Mouse (Mus musculus): ENCODE results near the gene Klhl5. TPM values are rescaled to one million over a fixed set of nuclear protein-coding genes. Genes with fewer than 3 reads are reported as not detected.
A peak's percentile ranks its signal among the peaks of the same experiment; 100 is the strongest.

Klhl5 gene
- total RNA-seq (2015): 84.6 and 87.6 TPM in 2 replicates
- 49.1 and 58.1 TPM in 2 replicates for total RNA-seq (2017)

DNA sequence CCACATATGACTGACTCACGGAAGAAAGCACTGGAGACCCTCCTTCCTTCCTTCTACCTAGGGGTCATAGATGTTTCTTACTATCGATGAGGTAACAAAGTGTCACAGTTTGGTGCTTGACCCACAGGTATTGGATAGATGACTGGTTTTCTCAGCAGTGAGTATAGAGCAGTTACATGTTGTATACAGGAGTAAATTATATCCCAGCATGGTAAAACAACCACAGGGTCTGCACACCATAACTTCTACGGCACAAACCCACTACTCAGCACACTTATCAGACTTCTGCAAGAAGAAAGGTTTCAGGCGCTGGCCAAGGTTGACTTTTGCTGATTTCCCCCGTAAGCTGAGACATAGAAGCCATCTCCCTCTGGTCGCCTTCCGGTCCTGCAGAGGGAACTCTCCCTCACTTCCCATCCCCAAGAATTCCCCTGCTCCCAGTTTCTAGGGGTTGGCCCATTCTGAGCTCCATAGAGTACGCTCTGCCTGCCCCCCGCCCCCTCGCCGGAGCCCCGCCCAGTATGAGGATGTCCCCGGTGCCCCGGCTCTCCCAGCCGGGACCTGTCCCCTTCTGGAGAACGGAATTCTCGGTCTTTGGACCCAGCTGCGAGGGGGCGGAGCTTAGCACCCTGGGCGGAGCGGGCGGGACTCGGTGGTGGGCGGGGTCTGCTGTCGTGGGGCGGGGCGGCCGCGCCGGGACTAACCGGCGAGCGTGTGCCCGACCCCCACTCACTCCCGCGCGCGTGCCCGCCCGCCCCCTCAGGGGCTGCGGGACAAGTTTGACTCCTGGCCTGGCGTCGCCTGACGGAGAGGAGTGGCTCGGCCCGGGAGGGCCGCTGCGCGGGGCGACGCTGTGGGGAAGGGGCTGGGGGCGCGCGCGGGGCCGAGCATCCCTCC, at the start of gene Klhl5:
Gene Klhl5, plus strand, starts transcription at position 664 of the 897 bp plus-strand sequence.
- peak; percentile 79 for ATAC-seq (replicated peaks; ENCODE audit: poor library complexity)

DNA sequence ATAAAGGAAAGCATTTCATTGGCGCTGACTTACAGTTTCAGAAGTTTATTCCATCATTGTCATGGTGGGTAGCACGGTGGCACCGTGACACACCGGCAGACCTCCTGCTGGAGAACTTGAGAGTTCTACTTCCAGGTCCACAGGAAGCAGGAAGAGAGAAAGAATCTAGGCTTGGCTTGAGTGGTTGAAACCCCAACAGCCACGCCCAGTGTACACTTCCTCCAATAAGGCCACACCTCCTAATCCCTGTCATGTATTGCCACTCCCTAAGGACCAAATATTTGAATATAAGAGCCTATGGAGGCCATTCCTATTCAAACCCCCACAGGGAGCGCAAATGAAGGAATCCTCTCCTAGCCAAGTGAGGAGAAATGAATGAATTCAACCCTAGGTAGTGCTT, 49.7 kb upstream of the Klhl5 start:
- ATAC-seq (replicated peaks; ENCODE audit: poor library complexity): peak; percentile 23; the same call in 1 of the 2 replicates

DNA sequence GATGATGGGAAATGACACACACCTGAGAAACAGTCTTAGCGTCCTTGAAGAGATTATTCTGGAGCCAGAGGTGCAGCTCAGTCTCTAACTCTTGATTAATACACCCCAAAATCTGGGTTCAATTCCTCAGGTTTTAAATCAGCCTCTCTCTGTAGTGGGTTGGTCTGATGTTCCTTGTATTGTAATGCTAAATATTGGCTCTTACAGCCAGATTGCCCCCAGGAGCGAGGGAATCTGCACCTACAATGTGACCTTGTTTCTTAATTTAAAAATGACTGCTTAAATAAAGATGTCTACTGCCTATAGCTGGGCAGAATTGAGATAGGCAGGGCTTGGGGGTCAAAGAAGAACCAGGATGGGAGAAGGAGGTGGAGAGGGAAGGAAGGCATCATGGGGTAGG, 47.5 kb upstream of the Klhl5 start:
- no peak for ATAC-seq (replicated peaks; ENCODE audit: poor library complexity)

DNA sequence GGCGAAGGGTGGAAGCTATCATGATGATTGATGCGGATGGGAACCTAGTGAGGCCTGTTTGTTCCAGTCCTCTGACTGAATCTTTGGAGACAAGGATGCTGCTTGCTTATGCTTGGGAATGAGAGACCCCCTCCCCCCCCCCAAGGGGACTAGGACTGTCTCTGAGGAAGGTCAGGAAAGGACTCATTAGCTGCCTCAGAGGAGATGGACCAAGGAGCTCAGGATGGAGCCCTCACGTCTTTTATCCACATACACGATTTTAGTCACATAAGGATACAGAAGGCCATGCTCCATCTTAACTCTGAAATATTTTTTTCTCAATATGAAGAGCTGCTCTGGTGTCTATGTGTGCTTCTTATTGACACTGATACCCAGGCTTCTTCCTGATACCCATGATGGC, 45.1 kb upstream of the Klhl5 start:
- no peak for ATAC-seq (replicated peaks; ENCODE audit: poor library complexity)

DNA sequence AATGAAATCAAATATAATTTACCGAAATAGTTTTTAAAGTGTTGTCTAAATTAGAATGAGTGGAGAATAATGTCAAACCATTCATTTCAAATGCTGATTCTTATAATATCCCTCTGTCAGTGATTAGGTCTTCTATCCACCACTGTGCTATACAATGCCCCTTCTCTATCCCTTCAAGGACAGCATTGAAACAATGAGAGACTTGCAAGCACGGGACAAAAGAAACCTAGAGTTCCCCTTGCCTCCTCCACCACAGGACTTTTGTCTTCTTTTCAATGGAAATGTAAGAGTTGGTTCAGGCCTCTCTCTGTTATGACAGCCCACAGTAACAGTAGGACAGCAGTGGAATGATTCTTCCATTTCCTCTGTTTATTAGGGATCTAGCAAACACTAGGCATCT, 44.1 kb upstream of the Klhl5 start:
- ATAC-seq (replicated peaks; ENCODE audit: poor library complexity): no peak

DNA sequence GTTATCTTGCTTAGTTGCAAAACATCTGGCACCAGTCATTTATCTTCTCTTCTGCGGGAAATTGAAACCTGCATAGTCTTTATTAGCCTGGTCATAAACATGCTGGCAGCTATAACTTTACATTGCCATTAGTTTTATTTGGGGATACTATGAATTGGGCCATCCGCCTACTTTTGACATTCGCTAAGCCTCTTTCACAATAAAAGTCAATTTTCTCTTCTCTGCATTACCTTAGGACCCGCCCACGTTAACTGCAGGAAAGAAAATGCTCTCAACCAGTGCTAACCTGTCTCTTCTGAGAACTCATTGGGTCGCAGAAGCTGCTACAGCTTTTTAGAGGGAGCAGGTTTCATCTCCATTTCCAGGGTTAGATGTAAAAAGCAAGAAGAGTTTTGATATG, 39.2 kb upstream of the Klhl5 start:
- ATAC-seq (replicated peaks; ENCODE audit: poor library complexity): no peak

DNA sequence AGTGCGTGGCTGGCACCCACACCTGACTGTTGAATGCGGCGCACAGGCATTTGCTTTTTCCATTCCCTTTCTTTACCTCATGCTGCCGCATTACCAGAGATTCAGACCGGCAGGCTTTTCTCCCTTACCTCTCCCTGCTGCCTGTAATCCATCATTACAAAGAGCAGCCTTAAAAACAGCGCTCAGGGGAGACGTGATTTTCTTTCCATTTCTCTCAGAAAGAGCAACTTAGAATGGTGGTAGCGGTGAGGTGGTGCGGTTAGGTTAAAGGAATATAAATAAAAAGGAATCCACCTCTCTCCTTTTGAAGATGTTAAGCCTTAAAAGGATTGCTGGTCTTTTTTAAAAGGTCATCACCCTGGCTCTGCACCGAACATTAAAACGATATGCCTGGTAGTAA, 37.5 kb upstream of the Klhl5 start:
- no peak for ATAC-seq (replicated peaks; ENCODE audit: poor library complexity)

DNA sequence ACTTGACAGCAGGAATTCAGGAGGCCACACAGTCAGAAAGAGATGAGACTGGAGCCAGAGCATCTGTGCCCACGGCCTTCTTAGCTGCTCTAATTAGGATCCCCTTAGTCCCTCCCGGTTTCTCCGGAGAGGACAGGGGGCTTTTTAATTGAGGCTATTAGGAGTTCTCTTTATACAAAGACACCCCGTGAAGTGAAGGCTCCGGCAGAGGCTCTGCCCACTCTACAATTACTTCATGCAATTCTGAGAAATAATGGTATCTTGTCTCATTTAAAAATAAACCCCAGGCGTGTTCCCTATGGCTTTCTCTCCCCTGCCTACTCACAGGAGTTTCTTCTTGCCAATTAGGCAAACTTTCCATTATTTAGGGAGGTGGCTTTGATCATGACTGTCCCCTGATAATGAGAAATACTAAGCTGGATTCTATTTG, 35.6 kb upstream of the Klhl5 start:
- no peak for ATAC-seq (replicated peaks; ENCODE audit: poor library complexity)

DNA sequence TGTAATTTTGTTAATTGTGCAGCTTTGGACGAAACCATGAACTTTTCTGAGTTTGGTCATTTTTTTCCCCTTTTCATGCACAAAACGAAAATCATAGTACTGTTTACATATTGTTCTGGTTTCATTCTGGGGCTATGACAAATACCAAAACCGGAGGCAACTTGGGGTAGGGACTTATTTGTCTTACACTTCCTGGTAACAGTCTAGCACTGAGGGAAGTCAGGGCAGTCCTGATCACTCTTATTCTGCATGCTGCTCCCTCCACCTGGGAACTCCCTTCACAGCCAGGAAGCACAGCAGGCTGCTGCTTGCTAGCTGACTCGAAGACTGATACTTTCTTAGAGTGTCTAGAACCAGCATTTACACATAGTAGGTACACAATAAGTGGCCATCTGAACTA, 34.1 kb upstream of the Klhl5 start:
- ATAC-seq (replicated peaks; ENCODE audit: poor library complexity): no peak

DNA sequence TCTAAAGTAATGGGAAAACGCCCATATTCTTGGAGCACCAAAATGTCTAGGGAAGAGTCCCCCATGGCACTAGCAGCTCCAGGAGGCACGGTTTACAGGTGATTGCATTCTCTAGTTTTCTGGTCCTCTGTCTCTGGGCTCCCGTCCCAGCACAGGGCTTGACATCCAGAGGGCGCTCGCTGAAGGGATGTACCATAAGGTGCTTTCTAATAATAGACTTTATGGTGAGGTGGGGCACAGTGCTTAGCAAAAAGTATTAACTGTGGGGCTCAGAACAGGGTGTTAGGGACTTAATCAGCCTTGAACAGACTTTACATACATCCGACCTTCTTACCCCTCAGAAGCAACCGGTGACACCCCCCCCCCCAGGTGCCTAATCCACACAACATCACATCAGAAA, 32.6 kb upstream of the Klhl5 start:
- ATAC-seq (replicated peaks; ENCODE audit: poor library complexity): no peak

DNA sequence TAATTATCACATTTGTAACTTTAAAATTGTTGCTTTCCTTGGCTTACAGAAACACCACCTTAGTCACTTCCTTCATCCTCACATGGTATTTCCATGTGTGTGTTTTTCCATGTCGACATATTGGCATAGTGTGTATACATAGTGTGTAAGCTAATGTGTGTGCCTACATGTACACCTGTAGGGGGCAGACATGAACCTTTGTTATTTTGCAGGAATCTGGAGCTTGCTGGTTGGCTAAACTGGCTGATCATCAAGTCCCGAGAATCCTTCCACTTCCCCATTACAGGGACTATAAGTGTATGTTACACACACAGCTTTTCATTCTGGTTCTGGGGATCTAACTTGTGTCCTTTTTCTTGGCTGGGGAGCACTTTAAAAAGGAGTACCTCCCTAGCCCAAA, 31.3 kb upstream of the Klhl5 start:
- ATAC-seq (replicated peaks; ENCODE audit: poor library complexity): peak; percentile 92

DNA sequence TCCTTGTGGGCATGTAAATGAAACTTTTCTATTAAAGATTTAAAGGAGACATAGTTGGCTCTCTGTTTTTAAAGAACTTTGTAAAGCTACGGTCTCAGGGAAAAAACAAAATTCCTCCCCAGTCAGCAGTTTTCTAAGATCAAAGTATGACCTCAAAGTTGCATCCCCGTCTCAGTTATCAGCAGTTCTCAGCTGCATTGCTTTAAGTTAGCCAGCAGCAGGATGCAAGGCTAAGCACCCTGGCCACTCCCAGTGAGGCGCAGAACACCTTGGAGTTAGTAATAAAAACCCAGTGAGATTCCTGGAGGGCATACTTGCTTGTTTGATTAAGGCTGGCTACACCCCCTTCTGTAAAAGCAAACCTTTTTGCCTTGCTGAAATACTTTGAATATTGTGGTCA, 30.6 kb upstream of the Klhl5 start:
- no peak for ATAC-seq (replicated peaks; ENCODE audit: poor library complexity)

DNA sequence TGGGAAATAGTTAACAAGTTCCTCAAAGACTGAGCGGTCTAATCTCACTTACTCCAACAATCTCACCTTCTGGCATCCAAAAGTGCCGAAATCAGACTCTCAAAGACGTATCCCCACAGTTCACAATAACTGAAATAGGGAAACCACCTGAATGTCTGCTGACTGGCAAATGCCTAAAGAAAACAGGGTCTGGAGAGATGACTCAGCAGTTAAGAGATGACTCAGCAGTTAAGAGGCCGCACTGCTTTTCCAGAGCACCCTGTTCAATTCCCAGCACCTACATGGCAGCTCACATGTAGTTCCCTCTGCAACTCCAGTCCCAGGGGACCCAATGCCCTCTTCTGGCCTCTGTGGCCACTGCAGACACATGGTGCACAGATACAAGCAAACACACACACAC, 29.3 kb upstream of the Klhl5 start:
- ATAC-seq (replicated peaks; ENCODE audit: poor library complexity): no peak

DNA sequence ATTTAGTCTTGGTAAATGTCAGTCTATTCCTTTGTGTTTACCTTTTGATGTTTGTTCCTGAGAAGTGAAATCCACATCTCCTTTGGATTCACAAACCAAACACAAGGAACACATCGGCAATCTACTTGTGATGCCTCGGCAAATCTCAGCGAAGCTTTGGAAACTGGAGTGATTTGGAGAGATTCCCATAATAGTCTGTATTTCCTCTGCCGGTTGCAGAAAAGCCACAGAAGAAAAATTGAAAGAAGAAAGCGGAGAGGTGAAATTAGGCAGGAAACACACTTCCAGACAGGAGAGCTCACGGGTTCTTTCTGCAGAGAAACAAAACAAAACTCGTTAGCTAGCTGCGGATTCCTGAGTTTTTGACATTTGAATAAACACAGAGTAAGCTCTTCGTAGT, 27.5 kb upstream of the Klhl5 start:
- ATAC-seq (replicated peaks; ENCODE audit: poor library complexity): no peak

DNA sequence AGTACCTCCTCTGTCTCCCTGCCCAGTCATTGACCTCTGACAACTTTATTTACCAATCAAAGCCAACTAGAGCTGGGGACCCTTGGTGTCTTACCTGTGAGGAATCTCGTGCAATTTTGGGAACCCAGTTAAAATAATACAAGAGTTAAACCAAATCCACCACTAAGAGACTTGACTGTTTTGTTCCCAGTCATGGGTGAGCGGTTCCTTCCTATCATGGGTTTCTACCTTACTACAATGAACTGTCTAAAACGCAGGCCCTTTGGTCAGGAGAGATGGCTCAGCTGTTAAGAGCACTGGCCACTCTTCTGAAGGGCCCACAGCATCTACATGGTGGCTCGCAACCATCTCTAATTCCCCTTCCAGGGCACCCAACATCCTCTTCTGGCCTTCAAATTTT, 25.5 kb upstream of the Klhl5 start:
- ATAC-seq (replicated peaks; ENCODE audit: poor library complexity): no peak

DNA sequence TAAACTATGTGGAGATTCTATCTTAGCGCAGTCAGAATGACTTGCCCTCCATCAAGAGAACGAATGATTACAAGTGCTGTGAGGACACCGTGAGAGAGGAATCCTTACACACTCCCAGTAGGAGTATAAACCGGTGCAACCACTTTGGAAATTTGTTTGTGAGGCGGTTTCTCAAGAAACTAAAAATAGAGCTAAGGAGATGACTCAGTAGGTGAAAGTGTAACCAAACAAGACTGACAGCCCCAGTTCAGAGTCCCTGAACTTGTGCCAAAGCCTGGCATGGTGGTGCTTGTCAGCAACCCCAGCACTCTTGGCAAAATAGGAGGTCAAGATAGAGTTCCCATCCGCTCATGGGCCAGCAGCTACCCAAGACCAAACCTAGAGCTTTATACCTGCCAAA, 20.8 kb upstream of the Klhl5 start:
- ATAC-seq (replicated peaks; ENCODE audit: poor library complexity): no peak

DNA sequence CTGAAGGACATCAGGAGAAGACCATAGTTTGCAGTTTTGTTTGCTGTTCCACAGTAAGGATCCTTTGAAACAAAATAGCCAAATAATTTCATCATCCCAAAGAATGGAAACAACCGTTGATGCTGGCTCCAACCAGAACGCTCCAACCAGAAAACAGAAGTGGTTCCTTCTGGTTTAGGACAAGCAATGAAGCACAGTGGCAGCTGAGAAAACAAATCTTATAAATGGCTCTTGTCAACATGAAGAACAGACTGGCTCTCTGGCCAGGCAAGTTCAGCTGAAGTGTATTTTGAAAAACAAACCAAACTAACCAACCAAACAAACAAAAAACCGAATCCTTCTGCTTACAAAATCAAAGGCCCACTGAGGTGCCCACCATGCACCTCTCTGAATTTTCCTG, 17.6 kb upstream of the Klhl5 start:
- peak; percentile 27; the same call in 1 of the 2 replicates for ATAC-seq (replicated peaks; ENCODE audit: poor library complexity)

DNA sequence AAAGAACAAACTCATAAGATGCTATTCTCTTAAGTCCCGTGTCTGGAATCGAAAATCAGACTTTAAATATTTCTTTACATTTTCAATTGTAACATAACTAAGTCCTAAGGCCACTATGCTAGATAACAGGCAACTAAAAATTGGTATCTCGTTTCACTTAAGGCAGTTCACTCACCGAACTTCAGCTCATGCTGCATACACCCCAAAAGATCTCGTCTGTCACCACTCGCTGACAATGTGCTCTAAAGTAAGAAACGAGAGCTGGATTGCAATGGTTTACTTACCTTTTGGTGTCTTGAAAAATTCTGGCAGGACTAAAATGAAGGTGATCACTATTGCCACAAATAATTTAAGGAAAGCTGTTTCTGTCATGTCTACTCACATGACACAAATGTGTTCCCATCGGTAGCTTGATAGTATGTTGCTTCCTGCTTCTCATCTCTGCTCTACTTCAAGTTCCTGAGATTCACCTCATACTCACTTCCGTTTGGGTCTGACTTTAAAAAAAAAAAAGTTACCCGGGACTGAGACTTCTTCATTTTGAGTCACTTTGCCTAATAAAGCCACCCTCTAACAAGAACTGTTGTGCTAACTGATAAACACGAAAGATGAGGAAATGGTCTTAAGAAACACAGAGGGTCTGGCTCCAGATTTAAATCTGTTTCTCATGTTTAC, 16.0 kb upstream of the Klhl5 start:
- peak; percentile 82 for ATAC-seq (replicated peaks; ENCODE audit: poor library complexity)

DNA sequence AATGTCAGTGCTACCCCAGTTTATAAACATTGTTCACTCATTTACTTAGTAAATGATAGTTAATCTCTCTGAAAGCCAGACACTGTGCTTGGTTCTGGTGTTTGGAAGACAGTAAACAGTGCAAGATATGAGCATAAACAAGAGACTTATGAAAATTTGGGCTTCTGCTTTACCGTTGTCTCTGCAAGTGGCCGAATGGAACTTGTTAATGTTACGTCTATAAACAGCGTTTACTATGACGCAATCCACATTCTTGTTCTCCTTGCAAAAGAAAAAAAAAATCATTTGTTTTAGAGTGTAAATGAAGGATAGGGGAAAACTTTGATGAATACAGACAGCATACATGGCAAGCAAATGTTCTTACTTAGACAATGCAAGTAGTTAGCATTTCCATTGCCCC, 15.4 kb upstream of the Klhl5 start, which contains the start of gene Tmem156:
Gene Tmem156, minus strand, starts transcription at position 212 of the 400 bp plus-strand sequence.
- peak; percentile 33 for ATAC-seq (replicated peaks; ENCODE audit: poor library complexity)

DNA sequence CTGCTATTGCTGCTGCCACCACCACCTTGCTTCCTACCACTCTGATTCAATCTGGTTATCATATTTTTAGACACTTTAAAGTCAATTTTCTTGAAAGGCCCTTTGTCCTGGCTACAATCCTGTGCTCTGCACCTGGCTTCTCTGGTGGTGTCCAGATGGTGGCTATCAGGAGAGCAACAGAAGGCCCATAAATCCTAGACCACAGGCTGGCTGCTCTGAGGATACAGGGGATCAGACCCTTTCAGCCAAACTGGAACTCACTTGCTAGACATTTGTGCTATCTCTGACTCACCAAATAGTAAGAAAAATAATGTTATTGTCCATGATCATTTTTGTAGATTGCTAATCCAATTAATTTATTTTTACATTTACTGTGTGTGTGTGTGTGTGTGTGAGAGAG, 13.6 kb upstream of the Klhl5 start:
- ATAC-seq (replicated peaks; ENCODE audit: poor library complexity): no peak

DNA sequence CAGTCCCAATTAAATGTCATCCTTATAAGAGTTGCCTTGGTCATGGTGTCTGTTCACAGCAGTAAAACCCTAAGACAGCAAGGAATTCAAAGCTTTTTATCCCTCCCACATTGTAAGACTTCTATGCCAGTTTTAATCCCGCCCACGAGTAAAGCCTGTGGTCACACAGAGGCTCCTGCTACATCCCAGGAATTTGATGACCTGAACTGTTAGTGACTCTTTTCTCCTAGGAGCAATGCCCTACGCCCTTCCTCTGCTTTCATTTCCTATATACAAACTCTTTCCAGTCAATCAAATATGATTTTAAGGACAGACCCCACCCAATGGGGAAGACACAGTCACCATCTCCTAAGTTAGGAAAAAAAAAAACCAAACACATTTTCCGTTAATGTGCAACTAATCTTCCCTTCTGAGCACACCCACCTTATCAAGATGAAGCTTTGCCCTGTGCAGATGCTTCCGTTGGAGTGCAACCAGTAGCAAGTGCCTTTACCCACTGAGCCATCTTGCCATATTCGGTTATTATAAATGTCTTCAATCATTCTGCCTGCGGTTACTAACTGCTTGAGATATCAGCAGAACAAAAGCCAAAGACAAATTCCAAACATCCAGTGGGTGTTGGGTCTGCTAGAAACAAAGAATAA, 12.3 kb upstream of the Klhl5 start:
- 0 out of 2 replicates have a peak, but pooled peaks have one; percentile 6 for ATAC-seq (replicated peaks; ENCODE audit: poor library complexity)

DNA sequence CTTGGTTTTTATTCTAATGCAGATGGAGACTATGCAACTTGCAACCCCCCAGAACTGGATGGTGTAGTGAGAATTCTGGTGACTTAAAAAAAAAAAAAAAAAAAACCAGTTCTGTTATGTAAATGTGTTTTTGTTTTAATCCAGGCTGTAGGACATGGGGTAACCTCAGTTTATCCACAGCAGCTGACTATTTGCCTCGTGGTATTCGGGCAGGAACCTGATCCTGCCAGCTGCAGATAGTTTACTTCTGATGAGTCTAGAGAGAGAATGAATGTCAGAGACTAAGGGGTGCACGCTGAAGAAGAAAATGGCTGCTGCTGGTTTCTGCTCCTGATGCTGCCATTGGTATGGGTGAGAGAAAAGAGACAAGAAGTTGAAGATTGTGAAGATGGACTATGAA, 11.3 kb upstream of the Klhl5 start:
- ATAC-seq (replicated peaks; ENCODE audit: poor library complexity): no peak

Data from megakaryocyte progenitor cell, adult 5-6 weeks (primary cell).